Mouse (Mus musculus) gastrocnemius, adult 2 months (tissue): Measurements from ENCODE around the gene Arsj. TPM values are rescaled to one million over a fixed set of nuclear protein-coding genes. Genes with fewer than 3 reads are reported as not detected.

Experiments used
- DNase-seq: peaks from one replicate; pipeline ENCODE4 v3.0.0; 2022
- H3K27ac ChIP-seq: fragments of 200-600 bp; 2 replicates; pipeline ENCODE4 v1.8.1; 2022; ENCODE audit warnings: mild to moderate bottlenecking
- H3K4me3 ChIP-seq: fragments of 200-600 bp; 2 replicates; pipeline ENCODE4 v1.8.1; 2022; ENCODE audit warnings: mild to moderate bottlenecking, moderate library complexity
- CTCF ChIP-seq: fragments of 200-600 bp; IDR thresholded peaks from 2 replicates; pipeline ENCODE4 v1.8.1; 2022; ENCODE audit warnings: antibody characterized with exemption, mild to moderate bottlenecking, moderate library complexity
- intact Hi-C: fragments of 180-260 bp; cut with DNase I; formaldehyde crosslinking; loops from one replicate; pipeline ENCODE4 v1.15.1; 2025
- total RNA-seq, 2 experiments: library from RNA; stranded (reverse); gene quantifications; 2 replicates each; pipeline ENCODE4 v1.2.3; 2021

Arsj gene
- total RNA-seq, 2 experiments from 2014 or later: 0.33 to 0.42 TPM

GRCm38 (mm10) chr3:126439331-126439730 lies 75.8 kb downstream of the Arsj start:
- no peak for DNase-seq
- intact Hi-C loops: no loop called here
- Histone ChIP-seq H3K27ac (no peak overlapping the region), H3K4me3 (no peak overlapping the region)
- no peak for TF ChIP-seq CTCF

GRCm38 (mm10) chr3:126449058-126449457 lies 85.6 kb downstream of the Arsj start:
- no peak for DNase-seq
- no peak overlapping the region for H3K27ac ChIP-seq
- intact Hi-C loops: no loop called here
- H3K4me3 ChIP-seq: no peak overlapping the region
- no peak for TF ChIP-seq CTCF

GRCm38 (mm10) chr3:126449515-126449914 lies 86.0 kb downstream of the Arsj start:
- intact Hi-C loops: no loop called here
- Histone ChIP-seq H3K27ac (no peak overlapping the region), H3K4me3 (no peak overlapping the region)
- no peak for DNase-seq
- TF ChIP-seq CTCF: no peak

GRCm38 (mm10) chr3:126455787-126456482 lies 92.5 kb downstream of the Arsj start:
- intact Hi-C loops: no loop called here
- DNase-seq: peak; percentile 19
- TF ChIP-seq CTCF: no peak
- no peak overlapping the region for H3K4me3 ChIP-seq
- no peak overlapping the region for H3K27ac ChIP-seq

GRCm38 (mm10) chr3:126463119-126463815 lies 99.8 kb downstream of the Arsj start:
- TF ChIP-seq CTCF: no peak
- intact Hi-C loops: no loop called here
- DNase-seq: no peak
- no peak overlapping the region for H3K27ac ChIP-seq
- H3K4me3 ChIP-seq: no peak overlapping the region

- H3K4me3 ChIP-seq: no peak overlapping the region
- no peak for TF ChIP-seq CTCF
- intact Hi-C loops: no loop called here
Observed at GRCm38 (mm10) chr3:126464262-126464661, 100.8 kb downstream of the Arsj start.

More at GRCm38 (mm10) chr3:126464262-126464661, 100.8 kb downstream of the Arsj start:
- H3K27ac ChIP-seq: no peak overlapping the region
- no peak for DNase-seq

Other genes starting within 250 kb of the Arsj start
- gene Camk2d, start 232.6 kb downstream of the Arsj start, total RNA-seq: 10 to 100 TPM; 54.2 to 60.1 TPM